Mouse (Mus musculus): ENCODE results near the gene Psmd5.
"Not testable (repeated sequence)": the region's sequence is repeated elsewhere in the genome, so short reads cannot be mapped to it uniquely, and the experiment has no call there.

Gene Psmd5

GRCm38 (mm10) chr2:34896821-34897460, 22.2 kb upstream of the Psmd5 start:
- in situ Hi-C loops (cut with MboI, MseI), result no loop called here

GRCm38 (mm10) chr2:34895503-34896113, 20.8 kb upstream of the Psmd5 start:
- in situ Hi-C loops (cut with MboI, MseI), result no loop called here

GRCm38 (mm10) chr2:34893950-34894349, 19.2 kb upstream of the Psmd5 start:
- in situ Hi-C loops (cut with MboI, MseI), result no loop called here

- in situ Hi-C loops (cut with MboI, MseI), result loop anchor here (5.0 kb wide), 1 partner anchor 42 kb away; no protein-coding TSS in a partner anchor
These were observed 9.4 kb upstream of the Psmd5 start for GRCm38 (mm10) chr2:34884186-34884585.

- in situ Hi-C loops (cut with MboI, MseI), result loop anchor here (5.0 kb wide), 1 partner anchor 41 kb away; no protein-coding TSS in a partner anchor
These were observed 8.4 kb upstream of the Psmd5 start for GRCm38 (mm10) chr2:34883190-34883589.

GRCm38 (mm10) chr2:34882757-34883156, 8.0 kb upstream of the Psmd5 start:
- in situ Hi-C loops (cut with MboI, MseI), result loop anchor here (5.0 kb wide), 1 partner anchor 40 kb away; no protein-coding TSS in a partner anchor

GRCm38 (mm10) chr2:34880054-34880453, 5.3 kb upstream of the Psmd5 start:
- in situ Hi-C loops (cut with MboI, MseI), result loop anchor here (5.0 kb wide), 1 partner anchor 38 kb away; no protein-coding TSS in a partner anchor

GRCm38 (mm10) chr2:34874271-34874670, 497 bp downstream of the Psmd5 start, which contains the start of gene Cutal:
TSS of gene Cutal (plus strand) at chr2:34874396.
- in situ Hi-C loops (cut with MboI, MseI), result no loop called here

GRCm38 (mm10) chr2:34870520-34871474, 4.0 kb downstream of the Psmd5 start:
- in situ Hi-C loops (cut with MboI, MseI), result no loop called here

- in situ Hi-C loops (cut with MboI, MseI), result no loop called here
These were observed 5.1 kb downstream of the Psmd5 start for GRCm38 (mm10) chr2:34869680-34870079.

GRCm38 (mm10) chr2:34857728-34858127, 17.0 kb downstream of the Psmd5 start:
- in situ Hi-C loops (cut with MboI, MseI), result no loop called here

- in situ Hi-C loops (cut with MboI, MseI), result no loop called here
These were observed 19.5 kb downstream of the Psmd5 start for GRCm38 (mm10) chr2:34855265-34855664.

GRCm38 (mm10) chr2:34847702-34848101, 27.1 kb downstream of the Psmd5 start:
- in situ Hi-C loops (cut with MboI, MseI), result loop anchor here (10.0 kb wide), 1 partner anchor 1037 kb away; no protein-coding TSS in a partner anchor

GRCm38 (mm10) chr2:34843211-34843939, 31.4 kb downstream of the Psmd5 start:
- in situ Hi-C loops (cut with MboI, MseI), result loop anchor here (5.0 to 10.0 kb wide), 2 partner anchors 39 to 1041 kb away; no protein-coding TSS in a partner anchor

GRCm38 (mm10) chr2:34841706-34842105, 33.1 kb downstream of the Psmd5 start:
- in situ Hi-C loops (cut with MboI, MseI), result loop anchor here (5.0 to 10.0 kb wide), 2 partner anchors 41 to 1043 kb away; no protein-coding TSS in a partner anchor

- in situ Hi-C loops (cut with MboI, MseI), result loop anchor here (5.0 to 10.0 kb wide), 2 partner anchors 42 to 1045 kb away; no protein-coding TSS in a partner anchor
These were observed 34.6 kb downstream of the Psmd5 start for GRCm38 (mm10) chr2:34840143-34840542.

- in situ Hi-C loops (cut with MboI, MseI), result no loop called here
These were observed 39.1 kb downstream of the Psmd5 start for GRCm38 (mm10) chr2:34835669-34836068.

- in situ Hi-C loops (cut with MboI, MseI), result no loop called here
These were observed 41.1 kb downstream of the Psmd5 start for GRCm38 (mm10) chr2:34833624-34834023.

GRCm38 (mm10) chr2:34832766-34833457, 41.9 kb downstream of the Psmd5 start, which contains the start of gene Gm34653:
TSS of gene Gm34653 (plus strand) at chr2:34833007.
- in situ Hi-C loops (cut with MboI, MseI), result not testable (repeated sequence)

GRCm38 (mm10) chr2:34830066-34830465, 44.7 kb downstream of the Psmd5 start:
- in situ Hi-C loops (cut with MboI, MseI), result not testable (repeated sequence)

Measured in regulatory T cell (primary cell).